Mouse (Mus musculus): ENCODE measurements around the gene Sh3pxd2a. TPM values are rescaled to one million over a fixed set of nuclear protein-coding genes. Genes with fewer than 3 reads are reported as not detected.
"Not testable (repeated sequence)": the region's sequence is repeated elsewhere in the genome, so short reads cannot be mapped to it uniquely, and the experiment has no call there.

Gene Sh3pxd2a
- polyA plus RNA-seq, 1 experiment from 2014 or later: 1.8 TPM

GRCm38 (mm10) chr19:47406524-47406923 is 57.7 kb downstream of the Sh3pxd2a start:
- H3K4me3 ChIP-seq: no peak overlapping the region
- no peaks in the 10 kb centered on the region for H3K27me3 ChIP-seq (ENCODE audit: poor library complexity, severe bottlenecking)
- no peak overlapping the region for H3K27ac ChIP-seq
- H3K9me3 ChIP-seq: no peaks in the 10 kb centered on the region; the same call in 1 of the 2 replicates
- WGBS: 83% methylated on average over 6 of the region's 6 CpGs
- H3K4me1 ChIP-seq: peaks cover 56% of the 10 kb centered on the region
- no peaks in the 10 kb centered on the region; the same call in 1 of the 2 replicates for H3K36me3 ChIP-seq (replicated peaks)
- DNase-seq (ENCODE audit: extremely low spot score, low spot score): no peak

- no peaks in the 10 kb centered on the region for H3K27me3 ChIP-seq (ENCODE audit: poor library complexity, severe bottlenecking)
- H3K27ac ChIP-seq: no peak overlapping the region
- H3K4me3 ChIP-seq: no peak overlapping the region
- no peaks in the 10 kb centered on the region; the same call in 1 of the 2 replicates for H3K9me3 ChIP-seq
- WGBS: 93% methylated on average over 8 of the region's 8 CpGs
- DNase-seq (ENCODE audit: extremely low spot score, low spot score): no peak
- peaks cover 60% of the 10 kb centered on the region for H3K4me1 ChIP-seq
- H3K36me3 ChIP-seq (replicated peaks): no peaks in the 10 kb centered on the region; the same call in 1 of the 2 replicates
These were observed 58.7 kb downstream of the Sh3pxd2a start for GRCm38 (mm10) chr19:47405548-47405947.

GRCm38 (mm10) chr19:47403391-47404379 is 60.5 kb downstream of the Sh3pxd2a start:
- Histone ChIP-seq H3K9me3 (no peaks in the 10 kb centered on the region; the same call in 1 of the 2 replicates), H3K4me3 (no peak overlapping the region), H3K36me3 (replicated peaks) (no peaks in the 10 kb centered on the region; the same call in 1 of the 2 replicates), H3K27ac (peak overlapping the region; percentile 71), H3K4me1 (peaks cover 48% of the 10 kb centered on the region), H3K27me3 (ENCODE audit: poor library complexity, severe bottlenecking) (no peaks in the 10 kb centered on the region)
- no peak for DNase-seq (ENCODE audit: extremely low spot score, low spot score)
- 65% methylated on average over 3 of the region's 3 CpGs for WGBS

GRCm38 (mm10) chr19:47402976-47403375 is 61.2 kb downstream of the Sh3pxd2a start:
- H3K36me3 ChIP-seq (replicated peaks): no peaks in the 10 kb centered on the region; the same call in 1 of the 2 replicates
- DNase-seq (ENCODE audit: extremely low spot score, low spot score): peak; percentile 31
- H3K9me3 ChIP-seq: no peaks in the 10 kb centered on the region; the same call in 1 of the 2 replicates
- 32% methylated on average over 6 of the region's 6 CpGs for WGBS
- no peaks in the 10 kb centered on the region for H3K27me3 ChIP-seq (ENCODE audit: poor library complexity, severe bottlenecking)
- H3K27ac ChIP-seq: peak overlapping the region; percentile 71
- H3K4me1 ChIP-seq: peaks cover 51% of the 10 kb centered on the region
- no peak overlapping the region for H3K4me3 ChIP-seq

GRCm38 (mm10) chr19:47402544-47402943 is 61.7 kb downstream of the Sh3pxd2a start:
- 90% methylated on average over 4 of the region's 4 CpGs for WGBS
- H3K27ac ChIP-seq: peak overlapping the region; percentile 71
- no peak for DNase-seq (ENCODE audit: extremely low spot score, low spot score)

GRCm38 (mm10) chr19:47399709-47400108 is 64.5 kb downstream of the Sh3pxd2a start:
- WGBS: 93% methylated on average over 4 of the region's 4 CpGs
- Histone ChIP-seq H3K27me3 (ENCODE audit: poor library complexity, severe bottlenecking) (no peaks in the 10 kb centered on the region), H3K4me1 (peaks cover 46% of the 10 kb centered on the region), H3K4me3 (no peak overlapping the region), H3K36me3 (replicated peaks) (peaks cover 7% of the 10 kb centered on the region; the same call in 1 of the 2 replicates), H3K9me3 (no peaks in the 10 kb centered on the region), H3K27ac (no peak overlapping the region)
- DNase-seq (ENCODE audit: extremely low spot score, low spot score): no peak

More at GRCm38 (mm10) chr19:47402544-47402943, 61.7 kb downstream of the Sh3pxd2a start:
- H3K4me1 ChIP-seq: peaks cover 54% of the 10 kb centered on the region
- no peaks in the 10 kb centered on the region for H3K9me3 ChIP-seq
- no peaks in the 10 kb centered on the region; the same call in 1 of the 2 replicates for H3K36me3 ChIP-seq (replicated peaks)
- no peaks in the 10 kb centered on the region for H3K27me3 ChIP-seq (ENCODE audit: poor library complexity, severe bottlenecking)
- H3K4me3 ChIP-seq: no peak overlapping the region

GRCm38 (mm10) chr19:47399029-47399428 is 65.2 kb downstream of the Sh3pxd2a start:
- Histone ChIP-seq H3K27me3 (ENCODE audit: poor library complexity, severe bottlenecking) (no peaks in the 10 kb centered on the region), H3K4me1 (peaks cover 45% of the 10 kb centered on the region), H3K4me3 (no peak overlapping the region), H3K36me3 (replicated peaks) (peaks cover 7% of the 10 kb centered on the region; the same call in 1 of the 2 replicates), H3K9me3 (no peaks in the 10 kb centered on the region), H3K27ac (no peak overlapping the region)
- 95% methylated on average over 11 of the region's 11 CpGs for WGBS
- DNase-seq (ENCODE audit: extremely low spot score, low spot score): no peak

GRCm38 (mm10) chr19:47397882-47398671 is 66.1 kb downstream of the Sh3pxd2a start:
- peak overlapping the region; percentile 60; the same call in 1 of the 2 replicates for H3K27ac ChIP-seq
- 71% methylated on average over 18 of the region's 18 CpGs for WGBS

GRCm38 (mm10) chr19:47395338-47395737 is 68.9 kb downstream of the Sh3pxd2a start:
- no peak overlapping the region for H3K27ac ChIP-seq
- peaks cover 7% of the 10 kb centered on the region; the same call in 1 of the 2 replicates for H3K36me3 ChIP-seq (replicated peaks)
- no peak overlapping the region for H3K4me3 ChIP-seq
- WGBS: 92% methylated on average over 4 of the region's 4 CpGs
- peaks cover 14% of the 10 kb centered on the region for H3K4me1 ChIP-seq
- H3K9me3 ChIP-seq: no peaks in the 10 kb centered on the region
- no peak for DNase-seq (ENCODE audit: extremely low spot score, low spot score)
- H3K27me3 ChIP-seq (ENCODE audit: poor library complexity, severe bottlenecking): no peaks in the 10 kb centered on the region

More at GRCm38 (mm10) chr19:47397882-47398671, 66.1 kb downstream of the Sh3pxd2a start:
- no peak for DNase-seq (ENCODE audit: extremely low spot score, low spot score)
- no peaks in the 10 kb centered on the region for H3K27me3 ChIP-seq (ENCODE audit: poor library complexity, severe bottlenecking)
- H3K9me3 ChIP-seq: no peaks in the 10 kb centered on the region
- peaks cover 7% of the 10 kb centered on the region; the same call in 1 of the 2 replicates for H3K36me3 ChIP-seq (replicated peaks)
- no peak overlapping the region for H3K4me3 ChIP-seq
- peaks cover 35% of the 10 kb centered on the region for H3K4me1 ChIP-seq

GRCm38 (mm10) chr19:47394781-47395180 is 69.4 kb downstream of the Sh3pxd2a start:
- H3K36me3 ChIP-seq (replicated peaks); DNase-seq (ENCODE audit: extremely low spot score, low spot score); H3K4me3 ChIP-seq; H3K27ac ChIP-seq; H3K27me3 ChIP-seq (ENCODE audit: poor library complexity, severe bottlenecking); H3K9me3 ChIP-seq: not testable (repeated sequence)
- 81% methylated on average over 1 of the region's 1 CpGs for WGBS
- H3K4me1 ChIP-seq: peaks cover 14% of the 10 kb centered on the region

GRCm38 (mm10) chr19:47390878-47391277 is 73.3 kb downstream of the Sh3pxd2a start:
- H3K4me1 ChIP-seq: peaks cover 19% of the 10 kb centered on the region; the same call in 1 of the 2 replicates
- 87% methylated on average over 13 of the region's 13 CpGs for WGBS
- H3K27me3 ChIP-seq (ENCODE audit: poor library complexity, severe bottlenecking): no peaks in the 10 kb centered on the region
- no peaks in the 10 kb centered on the region for H3K9me3 ChIP-seq
- H3K27ac ChIP-seq: no peak overlapping the region
- no peak for DNase-seq (ENCODE audit: extremely low spot score, low spot score)
- no peaks in the 10 kb centered on the region for H3K36me3 ChIP-seq (replicated peaks)
- H3K4me3 ChIP-seq: no peak overlapping the region

- peaks cover 27% of the 10 kb centered on the region; the same call in 1 of the 2 replicates for H3K4me1 ChIP-seq
- H3K4me3 ChIP-seq: no peak overlapping the region
- no peaks in the 10 kb centered on the region for H3K9me3 ChIP-seq
- DNase-seq (ENCODE audit: extremely low spot score, low spot score): no peak
- WGBS: 79% methylated on average over 3 of the region's 3 CpGs
- no peaks in the 10 kb centered on the region for H3K27me3 ChIP-seq (ENCODE audit: poor library complexity, severe bottlenecking)
- H3K27ac ChIP-seq: peak overlapping the region; percentile 32; the same call in 1 of the 2 replicates
- H3K36me3 ChIP-seq (replicated peaks): no peaks in the 10 kb centered on the region
These were observed 76.3 kb downstream of the Sh3pxd2a start for GRCm38 (mm10) chr19:47387887-47388286.

Data from forebrain, embryonic 10.5 days (tissue).